Mouse (Mus musculus) liver, postnatal 0 days (tissue): ENCODE measurements around the gene Psmb2. TPM values are rescaled to one million over a fixed set of nuclear protein-coding genes. Genes with fewer than 3 reads are reported as not detected.
A peak's percentile ranks its signal among the peaks of the same experiment; 100 is the strongest.

Source experiments
- ATAC-seq: fragments of 200-750 bp; cut with Nextera tagmentation; 2 replicates; pipeline ENCODE4 v1.8.0; 2017; ENCODE audit warnings: mild to moderate bottlenecking, moderate library complexity
- DNase-seq: peaks from one replicate; pipeline ENCODE4 v3.0.0-alpha.2; 2016
- H3K27ac ChIP-seq: fragments of 300-500 bp; sonication (generic); 2 replicates; pipeline ENCODE4 v1.5.1; 2014; ENCODE audit warnings: antibody characterized with exemption, moderate library complexity, mild to moderate bottlenecking, low read depth
- H3K27me3 ChIP-seq: fragments of 300-500 bp; sonication (generic); 2 replicates; pipeline ENCODE4 v1.6.1; 2014; ENCODE audit warnings: low read length, control low read depth, mixed read lengths; ENCODE audit not compliant: insufficient read depth
- H3K36me3 ChIP-seq: fragments of 300-500 bp; sonication (generic); replicated peaks from 2 replicates; pipeline ENCODE4 v1.6.1; 2014; ENCODE audit warnings: mild to moderate bottlenecking, control low read depth, low read length, moderate library complexity, mixed read lengths; ENCODE audit not compliant: insufficient read depth
- H3K4me1 ChIP-seq: fragments of 300-500 bp; sonication (generic); 2 replicates; pipeline ENCODE4 v1.6.1; 2014; ENCODE audit warnings: antibody characterized with exemption, mild to moderate bottlenecking, control low read depth; ENCODE audit not compliant: insufficient read depth
- H3K4me2 ChIP-seq: fragments of 300-500 bp; sonication (generic); 2 replicates; pipeline ENCODE4 v1.6.1; 2014; ENCODE audit warnings: low read depth, mild to moderate bottlenecking, low read length, moderate library complexity, mixed read lengths
- H3K4me3 ChIP-seq: fragments of 300-500 bp; sonication (generic); 2 replicates; pipeline ENCODE4 v1.5.1; 2014; ENCODE audit warnings: low read depth, low read length
- H3K9ac ChIP-seq: fragments of 300-500 bp; sonication (generic); replicated peaks from 2 replicates; pipeline ENCODE4 v1.6.1; 2014; ENCODE audit warnings: mild to moderate bottlenecking, moderate library complexity
- H3K9me3 ChIP-seq: fragments of 300-500 bp; sonication (generic); 2 replicates; pipeline ENCODE4 v1.6.1; 2016; ENCODE audit warnings: mild to moderate bottlenecking, control low read depth, low read length, mixed read lengths
- CTCF ChIP-seq: sonication (generic); IDR thresholded peaks from 2 replicates; pipeline ENCODE4 v1.5.1; 2016; ENCODE audit warnings: antibody characterized with exemption, low read depth
- EP300 ChIP-seq: IDR thresholded peaks from 2 replicates; pipeline ENCODE4 v1.6.1; 2016; ENCODE audit warnings: antibody characterized with exemption, low read depth, mild to moderate bottlenecking
- WGBS: fragments of 180-500 bp; shearing (Covaris S2); extraction: QIAGEN DNeasy Blood & Tissue Kit; methylation state at CpG from one replicate; pipeline ENCODE4 v1.1.7; 2014; ENCODE audit not compliant: insufficient replicate concordance; 5-methylcytosine and 5-hydroxymethylcytosine counted together
- polyA plus RNA-seq: library from polyadenylated mRNA; unstranded; fragments of >200 nt; fragmentation: Nextera tagmentation; extraction: Ambion mirVana; gene quantifications from 2 replicates; pipeline ENCODE4 v1.2.1, GENCODE M21; 2015

The Psmb2 gene
- polyA plus RNA-seq, 1 experiment from 2014 or later: 239 TPM

GRCm38 (mm10) chr4:126706630-126707438 lies 29.4 kb downstream of the Psmb2 start:
- Histone ChIP-seq H3K27me3 (no peaks in the 10 kb centered on the region), H3K36me3 (peaks cover 47% of the 10 kb centered on the region), H3K9me3 (no peaks in the 10 kb centered on the region), H3K9ac (no peak overlapping the region), H3K27ac (no peak overlapping the region), H3K4me3 (no peak overlapping the region), H3K4me2 (no peak overlapping the region), H3K4me1 (no peaks in the 10 kb centered on the region)
- ATAC-seq (no peak), DNase-seq (no peak)
- TF ChIP-seq EP300 (no peak), CTCF (no peak)
- WGBS: 84% methylated on average over 12 of the region's 12 CpGs

GRCm38 (mm10) chr4:126707439-126707826 lies 30.0 kb downstream of the Psmb2 start:
- Histone ChIP-seq H3K4me2 (no peak overlapping the region), H3K27ac (no peak overlapping the region), H3K9ac (no peak overlapping the region), H3K4me1 (no peaks in the 10 kb centered on the region), H3K9me3 (no peaks in the 10 kb centered on the region), H3K36me3 (peaks cover 47% of the 10 kb centered on the region), H3K27me3 (no peaks in the 10 kb centered on the region), H3K4me3 (no peak overlapping the region)
- ATAC-seq: no peak
- DNase-seq: no peak
- WGBS: 84% methylated on average over 5 of the region's 5 CpGs
- TF ChIP-seq EP300 (no peak), CTCF (no peak)

GRCm38 (mm10) chr4:126732111-126732510 lies 54.7 kb downstream of the Psmb2 start:
- peaks cover 79% of the 10 kb centered on the region for H3K27me3 ChIP-seq
- WGBS: 4% methylated on average over 18 of the region's 18 CpGs
- H3K36me3 ChIP-seq: no peaks in the 10 kb centered on the region
- DNase-seq (no peak), ATAC-seq (no peak)
- no peak for TF ChIP-seq EP300
- no peak for TF ChIP-seq CTCF
- no peaks in the 10 kb centered on the region for H3K9me3 ChIP-seq
- no peak overlapping the region for H3K9ac ChIP-seq
- no peak overlapping the region for H3K27ac ChIP-seq
- H3K4me2 ChIP-seq: 0 out of 2 replicates have a peak overlapping the region, but pooled peaks have one; percentile 35
- H3K4me1 ChIP-seq: peaks cover 17% of the 10 kb centered on the region; the same call in 1 of the 2 replicates
- 0 out of 2 replicates have a peak overlapping the region, but pooled peaks have one; percentile 11 for H3K4me3 ChIP-seq

- Histone ChIP-seq H3K4me3 (peak overlapping the region; percentile 11), H3K9me3 (no peaks in the 10 kb centered on the region), H3K4me2 (0 out of 2 replicates have a peak overlapping the region, but pooled peaks have one; percentile 35), H3K36me3 (no peaks in the 10 kb centered on the region), H3K9ac (no peak overlapping the region), H3K27ac (no peak overlapping the region), H3K4me1 (peaks cover 17% of the 10 kb centered on the region; the same call in 1 of the 2 replicates), H3K27me3 (peaks cover 84% of the 10 kb centered on the region)
- WGBS: 6% methylated on average over 26 of the region's 26 CpGs
- TF ChIP-seq EP300 (no peak), CTCF (no peak)
- DNase-seq (peak; percentile 59), ATAC-seq (peak; percentile 62; the same call in 1 of the 2 replicates)
Observed at GRCm38 (mm10) chr4:126732531-126733380, 55.3 kb downstream of the Psmb2 start.

GRCm38 (mm10) chr4:126734001-126734603 lies 56.7 kb downstream of the Psmb2 start:
- no peak for ATAC-seq
- no peak for DNase-seq
- H3K27ac ChIP-seq: no peak overlapping the region
- H3K4me3 ChIP-seq: no peak overlapping the region
- peaks cover 17% of the 10 kb centered on the region; the same call in 1 of the 2 replicates for H3K4me1 ChIP-seq
- H3K27me3 ChIP-seq: peaks cover 93% of the 10 kb centered on the region
- H3K4me2 ChIP-seq: no peak overlapping the region
- TF ChIP-seq EP300: no peak
- TF ChIP-seq CTCF: no peak
- no peaks in the 10 kb centered on the region for H3K9me3 ChIP-seq
- H3K36me3 ChIP-seq: no peaks in the 10 kb centered on the region
- no peak overlapping the region for H3K9ac ChIP-seq
- 4% methylated on average over 16 of the region's 16 CpGs for WGBS
